Mouse (Mus musculus) embryonic facial prominence, embryonic 11.5 days (tissue): ENCODE data around the gene Esam. TPM values are rescaled to one million over a fixed set of nuclear protein-coding genes. Genes with fewer than 3 reads are reported as not detected.

Source experiments
- ATAC-seq: fragments of 200-750 bp; cut with Nextera tagmentation; replicated peaks from 2 replicates; pipeline ENCODE4 v1.8.0; 2017; ENCODE audit warnings: low read depth; ENCODE audit not compliant: insufficient number of reproducible peaks, low FRiP score, low TSS enrichment
- DNase-seq: peaks from one replicate; pipeline ENCODE4 v3.0.0-alpha.2; 2015; ENCODE audit warnings: low spot score
- H3K27ac ChIP-seq: fragments of 300-500 bp; sonication (generic); replicated peaks from 2 replicates; pipeline ENCODE4 v1.5.1; 2014; ENCODE audit warnings: mild to moderate bottlenecking, low read depth, low read length, control low read depth
- H3K27me3 ChIP-seq: fragments of 300-500 bp; sonication (generic); 2 replicates; pipeline ENCODE4 v1.6.1; 2014; ENCODE audit warnings: mild to moderate bottlenecking, low read length, moderate library complexity, mixed read lengths; ENCODE audit not compliant: control insufficient read depth, insufficient read depth
- H3K36me3 ChIP-seq: fragments of 300-500 bp; sonication (generic); replicated peaks from 2 replicates; pipeline ENCODE4 v1.6.1; 2014; ENCODE audit warnings: low read depth, mild to moderate bottlenecking, low read length, moderate library complexity, mixed read lengths; ENCODE audit not compliant: control insufficient read depth, insufficient read depth
- H3K4me1 ChIP-seq: fragments of 300-500 bp; sonication (generic); 2 replicates; pipeline ENCODE4 v1.6.1; 2014; ENCODE audit warnings: low read length, mixed read lengths; ENCODE audit not compliant: control insufficient read depth, insufficient read depth
- H3K4me2 ChIP-seq: fragments of 300-500 bp; sonication (generic); 2 replicates; pipeline ENCODE4 v1.6.1; 2014; ENCODE audit warnings: low read depth, mild to moderate bottlenecking, control low read depth, low read length, moderate library complexity
- H3K4me3 ChIP-seq: fragments of 300-500 bp; sonication (generic); 2 replicates; pipeline ENCODE4 v1.5.1; 2014; ENCODE audit warnings: low read depth, low read length, control low read depth
- H3K9ac ChIP-seq: fragments of 300-500 bp; sonication (generic); replicated peaks from 2 replicates; pipeline ENCODE4 v1.6.1; 2014; ENCODE audit warnings: mild to moderate bottlenecking, control low read depth, low read length
- H3K9me3 ChIP-seq: fragments of 300-500 bp; sonication (generic); replicated peaks from 2 replicates; pipeline ENCODE4 v1.6.1; 2016; ENCODE audit warnings: mild to moderate bottlenecking, low read length, inconsistent platforms, mixed read lengths; ENCODE audit not compliant: control insufficient read depth
- WGBS: fragments of 180-500 bp; shearing (Covaris S2); extraction: QIAGEN DNeasy Blood & Tissue Kit; methylation state at CpG from one replicate; pipeline ENCODE4 v1.1.7; 2014; 5-methylcytosine and 5-hydroxymethylcytosine counted together
- polyA plus RNA-seq: library from polyadenylated mRNA; unstranded; fragments of >200 nt; fragmentation: Nextera tagmentation; extraction: Ambion mirVana; gene quantifications from 2 replicates; pipeline ENCODE4 v1.2.1, GENCODE M21; 2014

Esam gene
- polyA plus RNA-seq, 1 experiment from 2014 or later, result 26.3 TPM

- Histone ChIP-seq H3K27ac (no peak overlapping the region), H3K9ac (no peak overlapping the region), H3K4me3 (no peak overlapping the region), H3K4me1 (no peaks in the 10 kb centered on the region), H3K4me2 (no peak overlapping the region), H3K9me3 (no peaks in the 10 kb centered on the region), H3K27me3 (no peaks in the 10 kb centered on the region), H3K36me3 (no peaks in the 10 kb centered on the region)
- 83% methylated on average over 3 of the region's 3 CpGs for WGBS
- DNase-seq, result no peak
- ATAC-seq, result no peak
Observed at GRCm38 (mm10) chr9:37500201-37500600, 27.7 kb upstream of the Esam start.

- H3K4me3 ChIP-seq, result no peak overlapping the region
- H3K9me3 ChIP-seq, result no peaks in the 10 kb centered on the region
- no peak overlapping the region for H3K9ac ChIP-seq
- no peak overlapping the region for H3K4me2 ChIP-seq
- ATAC-seq (no peak), DNase-seq (no peak)
- H3K27me3 ChIP-seq, result no peaks in the 10 kb centered on the region
- WGBS, result 90% methylated on average over 1 of the region's 1 CpGs
- no peak overlapping the region for H3K27ac ChIP-seq
- no peaks in the 10 kb centered on the region for H3K4me1 ChIP-seq
- H3K36me3 ChIP-seq, result no peaks in the 10 kb centered on the region
Observed at GRCm38 (mm10) chr9:37501170-37501569, 26.7 kb upstream of the Esam start.

GRCm38 (mm10) chr9:37504348-37504747, 23.5 kb upstream of the Esam start:
- no peaks in the 10 kb centered on the region for H3K36me3 ChIP-seq
- no peak for ATAC-seq
- no peak overlapping the region for H3K9ac ChIP-seq
- H3K4me1 ChIP-seq, result no peaks in the 10 kb centered on the region
- no peak overlapping the region for H3K27ac ChIP-seq
- H3K4me2 ChIP-seq, result no peak overlapping the region
- no peaks in the 10 kb centered on the region for H3K9me3 ChIP-seq
- DNase-seq, result no peak
- no peak overlapping the region for H3K4me3 ChIP-seq
- H3K27me3 ChIP-seq, result no peaks in the 10 kb centered on the region

- Histone ChIP-seq H3K4me3 (no peak overlapping the region), H3K4me1 (no peaks in the 10 kb centered on the region), H3K9ac (no peak overlapping the region), H3K4me2 (no peak overlapping the region), H3K36me3 (no peaks in the 10 kb centered on the region), H3K27me3 (no peaks in the 10 kb centered on the region), H3K27ac (no peak overlapping the region), H3K9me3 (no peaks in the 10 kb centered on the region)
- WGBS, result 97% methylated on average over 1 of the region's 1 CpGs
- DNase-seq (no peak), ATAC-seq (no peak)
Observed at GRCm38 (mm10) chr9:37506023-37506422, 21.9 kb upstream of the Esam start.

GRCm38 (mm10) chr9:37512097-37512496, 15.8 kb upstream of the Esam start:
- DNase-seq (no peak), ATAC-seq (no peak)
- Histone ChIP-seq H3K9ac (no peak overlapping the region), H3K4me1 (no peaks in the 10 kb centered on the region), H3K9me3 (no peaks in the 10 kb centered on the region), H3K27ac (no peak overlapping the region), H3K27me3 (no peaks in the 10 kb centered on the region), H3K4me2 (no peak overlapping the region), H3K4me3 (no peak overlapping the region), H3K36me3 (no peaks in the 10 kb centered on the region)
- WGBS, result 95% methylated on average over 2 of the region's 2 CpGs

GRCm38 (mm10) chr9:37514456-37514855, 13.4 kb upstream of the Esam start:
- Histone ChIP-seq H3K9ac (no peak overlapping the region), H3K27ac (no peak overlapping the region), H3K9me3 (no peaks in the 10 kb centered on the region), H3K36me3 (no peaks in the 10 kb centered on the region), H3K4me2 (no peak overlapping the region), H3K4me1 (no peaks in the 10 kb centered on the region), H3K27me3 (no peaks in the 10 kb centered on the region), H3K4me3 (no peak overlapping the region)
- DNase-seq (no peak), ATAC-seq (no peak)
- 92% methylated on average over 3 of the region's 3 CpGs for WGBS

GRCm38 (mm10) chr9:37517467-37517866, 10.4 kb upstream of the Esam start:
- Histone ChIP-seq H3K9me3 (no peaks in the 10 kb centered on the region), H3K27me3 (no peaks in the 10 kb centered on the region), H3K9ac (no peak overlapping the region), H3K27ac (no peak overlapping the region), H3K4me2 (no peak overlapping the region), H3K4me3 (no peak overlapping the region), H3K36me3 (no peaks in the 10 kb centered on the region; the same call in 1 of the 2 replicates), H3K4me1 (no peaks in the 10 kb centered on the region)
- DNase-seq (no peak), ATAC-seq (no peak)
- 79% methylated on average over 1 of the region's 1 CpGs for WGBS

GRCm38 (mm10) chr9:37518991-37519390, 8.9 kb upstream of the Esam start:
- ATAC-seq (no peak), DNase-seq (no peak)
- H3K4me2 ChIP-seq, result no peak overlapping the region
- no peaks in the 10 kb centered on the region for H3K27me3 ChIP-seq
- H3K9ac ChIP-seq, result no peak overlapping the region
- H3K27ac ChIP-seq, result no peak overlapping the region
- 92% methylated on average over 8 of the region's 8 CpGs for WGBS
- no peaks in the 10 kb centered on the region; the same call in 1 of the 2 replicates for H3K36me3 ChIP-seq
- H3K4me1 ChIP-seq, result no peaks in the 10 kb centered on the region
- H3K9me3 ChIP-seq, result no peaks in the 10 kb centered on the region
- H3K4me3 ChIP-seq, result no peak overlapping the region
